Mouse (Mus musculus) E14TG2a.4 (cell line): Measurements from ENCODE around the gene Col25a1.

Source experiments
- H3K27me3 ChIP-seq: 2 replicates; pipeline ENCODE4 v1.6.1; 2014; ENCODE audit warnings: low read length, control low read depth; ENCODE audit not compliant: insufficient read depth
- H3K36me3 ChIP-seq: 2 replicates; pipeline ENCODE4 v1.6.1; 2014; ENCODE audit warnings: low read length, control low read depth; ENCODE audit not compliant: insufficient read depth
- H3K4me1 ChIP-seq: replicated peaks from 2 replicates; pipeline ENCODE4 v1.6.1; 2014; ENCODE audit warnings: low read depth, low read length, control low read depth
- H3K4me3 ChIP-seq: replicated peaks from 2 replicates; pipeline ENCODE4 v1.5.1; 2014; ENCODE audit warnings: mild to moderate bottlenecking, low read length
- H3K9me3 ChIP-seq: 2 replicates; pipeline ENCODE4 v1.6.1; 2014; ENCODE audit warnings: low read length, control low read depth
- CTCF ChIP-seq: conservative IDR thresholded peaks from 2 replicates; pipeline ENCODE4 v1.5.1; 2014; ENCODE audit warnings: low read length
- NANOG ChIP-seq: IDR thresholded peaks from 2 replicates; pipeline ENCODE4 v1.6.1; 2014; ENCODE audit warnings: borderline replicate concordance, low read length, mixed read lengths
- POU5F1 ChIP-seq: IDR thresholded peaks from 2 replicates; pipeline ENCODE4 v1.6.1; 2014; ENCODE audit warnings: low read length, borderline replicate concordance

Gene Col25a1

DNA sequence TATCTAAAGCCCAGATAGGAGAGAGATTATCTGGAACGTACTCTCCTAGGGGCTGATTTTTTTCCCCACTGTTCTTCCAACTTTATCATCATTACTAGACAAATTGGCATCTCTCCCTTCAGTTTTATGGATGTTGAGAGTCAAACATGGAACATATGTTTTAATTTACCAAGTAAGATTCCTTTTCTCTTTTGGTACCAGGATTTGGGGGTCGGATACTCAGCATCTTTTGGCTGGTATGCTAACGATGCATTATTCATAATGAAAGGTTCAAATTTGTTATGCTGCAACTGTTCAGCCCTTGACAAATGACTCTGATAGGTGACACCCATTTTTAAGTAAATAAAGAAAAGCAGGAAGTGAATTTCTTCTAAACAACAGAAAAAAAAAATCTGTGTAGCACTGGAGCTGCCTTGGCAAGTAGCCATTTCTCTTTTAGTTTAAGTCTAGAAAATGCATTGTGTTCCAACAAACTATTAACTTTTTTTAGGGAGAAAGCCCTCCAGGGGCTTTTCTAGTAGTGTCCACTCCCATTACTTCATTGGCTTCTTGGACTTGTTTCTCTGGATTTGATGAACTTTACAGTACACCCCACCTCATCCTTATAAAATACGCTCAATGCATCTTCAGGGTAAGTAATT lies 223.2 kb downstream of the Col25a1 start:
- no peaks in the 10 kb centered on the region for H3K4me1 ChIP-seq
- TF ChIP-seq NANOG (no peak), CTCF (no peak), POU5F1 (no peak)
- no peak overlapping the region for H3K4me3 ChIP-seq

DNA sequence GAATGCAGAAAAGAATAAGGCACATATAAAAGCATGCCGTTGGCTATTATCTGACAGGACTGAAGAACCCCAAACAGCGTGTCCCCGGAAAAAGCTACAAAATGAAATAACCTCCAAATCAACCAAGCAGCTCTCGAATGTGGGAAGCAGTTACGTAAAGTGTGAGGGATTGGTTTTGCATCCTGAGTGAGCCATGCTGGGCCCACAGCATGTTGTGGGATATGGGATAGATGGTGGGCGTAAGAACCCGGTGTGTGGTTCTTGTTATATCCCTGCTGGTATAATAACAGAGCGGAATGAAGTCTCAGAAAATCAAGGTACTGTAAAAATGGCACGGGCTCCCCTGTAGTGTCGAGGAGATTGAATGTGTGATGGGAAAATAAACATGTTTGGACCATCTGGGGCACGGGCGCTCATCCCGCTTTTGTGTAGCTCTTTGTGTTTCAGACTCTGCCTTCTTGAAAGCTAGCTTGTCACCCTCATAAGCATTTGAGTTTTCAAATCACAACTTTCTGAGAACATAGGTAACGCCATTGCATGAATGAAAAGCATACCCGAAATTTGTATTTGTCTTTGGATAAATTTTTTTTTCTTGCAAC lies 225.4 kb downstream of the Col25a1 start:
- H3K27me3 ChIP-seq: no peaks in the 10 kb centered on the region
- H3K9me3 ChIP-seq: no peaks in the 10 kb centered on the region
- TF ChIP-seq CTCF (no peak), POU5F1 (no peak), NANOG (no peak)
- no peaks in the 10 kb centered on the region for H3K36me3 ChIP-seq
- H3K4me1 ChIP-seq: no peaks in the 10 kb centered on the region
- no peak overlapping the region for H3K4me3 ChIP-seq

More for the DNA sequence above, 223.2 kb downstream of the Col25a1 start:
- H3K27me3 ChIP-seq: no peaks in the 10 kb centered on the region
- no peaks in the 10 kb centered on the region for H3K36me3 ChIP-seq
- H3K9me3 ChIP-seq: no peaks in the 10 kb centered on the region

DNA sequence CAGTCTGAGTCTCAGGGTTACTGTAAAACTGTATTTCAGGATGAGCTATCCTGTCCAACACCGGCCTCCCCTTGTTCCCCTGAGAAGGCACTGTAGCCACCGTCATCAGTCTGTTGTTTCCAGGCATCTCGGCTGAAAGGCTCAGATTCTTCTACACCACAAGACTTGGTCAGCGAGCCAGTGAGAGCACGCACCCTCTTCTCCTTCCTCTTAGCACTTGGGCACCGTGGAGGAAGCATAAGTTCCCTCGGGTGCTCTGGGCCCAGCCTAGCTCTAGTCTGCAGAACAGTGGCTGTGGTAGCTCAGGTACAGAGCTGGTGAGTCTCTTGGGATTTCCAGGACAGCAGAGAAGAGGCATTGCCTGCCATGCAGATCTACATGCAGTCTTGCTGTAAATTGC lies 229.5 kb downstream of the Col25a1 start:
- Histone ChIP-seq H3K9me3 (no peaks in the 10 kb centered on the region), H3K4me3 (no peak overlapping the region), H3K27me3 (no peaks in the 10 kb centered on the region)

DNA sequence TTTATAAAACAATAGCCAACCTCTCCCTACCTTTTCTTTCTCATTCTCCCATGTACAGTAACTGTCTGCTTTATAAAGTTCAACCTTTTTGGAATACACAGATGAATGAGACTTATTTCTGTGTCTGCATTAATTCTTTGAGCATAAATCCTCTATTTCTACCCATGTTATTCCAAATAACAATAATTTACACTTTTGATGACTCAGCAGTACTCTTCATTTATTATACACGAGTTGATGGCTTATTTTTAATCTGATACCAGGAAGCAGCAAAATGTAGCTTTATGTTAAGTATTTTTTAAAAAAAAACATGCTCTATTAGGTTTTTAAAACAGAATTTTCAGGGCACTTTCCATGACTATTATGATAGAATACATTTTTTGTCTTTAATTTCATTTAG lies 230.6 kb downstream of the Col25a1 start:
- Histone ChIP-seq H3K36me3 (no peaks in the 10 kb centered on the region), H3K4me1 (no peaks in the 10 kb centered on the region), H3K9me3 (no peaks in the 10 kb centered on the region), H3K4me3 (no peak overlapping the region), H3K27me3 (no peaks in the 10 kb centered on the region)
- TF ChIP-seq CTCF: no peak
- no peak for TF ChIP-seq NANOG
- no peak for TF ChIP-seq POU5F1

More for the DNA sequence above, 229.5 kb downstream of the Col25a1 start:
- TF ChIP-seq NANOG: no peak
- no peak for TF ChIP-seq POU5F1
- no peak for TF ChIP-seq CTCF
- no peaks in the 10 kb centered on the region for H3K36me3 ChIP-seq
- no peaks in the 10 kb centered on the region for H3K4me1 ChIP-seq

DNA sequence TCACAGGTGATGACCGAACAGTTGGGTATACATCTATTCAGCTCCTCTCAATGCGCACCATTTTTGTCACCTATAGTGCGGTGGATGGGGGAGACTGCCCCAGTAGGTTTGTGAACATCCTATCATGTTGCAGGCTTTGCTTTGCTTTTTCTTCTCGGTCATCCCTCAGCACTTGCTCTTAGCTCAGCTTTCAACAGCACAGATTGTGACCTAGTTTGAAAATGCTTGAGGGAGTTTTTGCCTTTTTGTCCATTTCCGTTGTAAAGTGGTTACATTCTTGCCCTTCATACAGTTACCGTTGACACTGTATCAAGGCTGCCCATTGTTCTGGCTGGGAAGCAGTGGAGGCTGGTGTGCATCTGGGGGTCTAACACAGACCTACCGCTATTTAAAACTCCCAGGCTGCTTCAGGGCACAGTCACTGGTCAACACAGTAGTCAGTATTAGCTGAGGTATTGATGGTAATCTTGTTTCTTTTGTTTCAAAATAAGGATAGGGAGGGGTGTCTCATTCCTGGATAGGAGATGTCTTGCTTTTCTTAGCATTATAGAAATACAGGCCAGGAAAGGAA lies 231.6 kb downstream of the Col25a1 start:
- Histone ChIP-seq H3K36me3 (no peaks in the 10 kb centered on the region), H3K27me3 (no peaks in the 10 kb centered on the region), H3K4me3 (no peak overlapping the region), H3K9me3 (no peaks in the 10 kb centered on the region), H3K4me1 (no peaks in the 10 kb centered on the region)
- TF ChIP-seq NANOG (no peak), POU5F1 (no peak), CTCF (no peak)

DNA sequence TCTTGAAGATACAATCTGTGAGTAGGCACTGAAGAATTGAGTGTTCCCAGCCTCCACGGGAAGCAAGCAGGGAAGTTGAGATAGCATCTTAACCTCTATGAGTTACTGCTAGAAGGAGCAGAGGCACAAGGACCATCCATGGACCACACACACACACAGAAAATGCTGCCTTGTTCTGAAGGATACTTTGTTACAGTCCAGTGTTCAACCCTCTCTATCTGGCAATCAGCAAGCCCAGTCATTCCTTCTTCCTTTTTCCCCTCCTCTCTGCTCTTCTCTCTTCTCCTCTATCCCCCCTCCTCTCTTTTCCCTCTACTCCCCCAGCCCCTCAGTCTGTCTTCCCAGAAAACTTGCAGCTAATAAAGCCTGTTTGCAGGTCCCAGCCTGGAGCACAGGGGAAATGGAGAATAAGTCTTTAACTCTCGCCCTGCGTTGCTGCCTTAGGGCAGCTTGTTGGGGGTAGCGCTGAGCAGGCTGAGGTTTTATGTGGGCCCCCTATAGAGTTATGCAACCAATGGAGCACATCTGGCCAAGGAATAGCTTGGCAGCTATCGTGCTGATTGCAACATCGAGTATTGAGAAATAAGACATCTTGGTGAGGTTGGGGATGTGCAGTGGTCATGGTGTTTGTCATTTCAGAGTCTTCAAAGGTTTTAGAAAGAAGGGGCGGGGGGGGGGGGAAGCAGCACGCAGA lies 235.8 kb downstream of the Col25a1 start:
- H3K9me3 ChIP-seq: no peaks in the 10 kb centered on the region; the same call in 1 of the 2 replicates

DNA sequence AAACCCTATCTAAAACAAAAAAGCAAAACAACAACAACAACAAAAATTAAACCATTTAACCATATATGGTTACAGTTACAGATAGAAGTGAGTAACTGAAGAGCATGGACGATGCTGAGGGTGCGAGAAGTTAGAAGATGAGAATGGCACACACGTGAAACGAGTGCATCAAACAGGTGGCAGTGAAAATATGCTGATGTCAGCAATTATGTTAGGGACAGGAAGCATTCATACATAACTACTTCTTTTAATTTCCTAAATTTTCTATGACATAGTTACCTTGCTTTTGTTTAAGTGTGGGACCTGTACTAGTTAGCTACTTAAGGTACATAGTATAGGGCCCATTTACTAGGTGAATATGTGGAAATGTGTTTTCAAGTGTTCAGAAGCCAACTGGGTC lies 237.1 kb downstream of the Col25a1 start:
- no peaks in the 10 kb centered on the region for H3K36me3 ChIP-seq
- H3K27me3 ChIP-seq: no peaks in the 10 kb centered on the region
- H3K9me3 ChIP-seq: no peaks in the 10 kb centered on the region; the same call in 1 of the 2 replicates
- H3K4me3 ChIP-seq: no peak overlapping the region
- TF ChIP-seq CTCF: no peak
- TF ChIP-seq NANOG: no peak
- TF ChIP-seq POU5F1: no peak
- no peaks in the 10 kb centered on the region for H3K4me1 ChIP-seq

More for the DNA sequence above, 235.8 kb downstream of the Col25a1 start:
- Histone ChIP-seq H3K4me3 (no peak overlapping the region), H3K27me3 (no peaks in the 10 kb centered on the region), H3K36me3 (no peaks in the 10 kb centered on the region), H3K4me1 (no peaks in the 10 kb centered on the region)
- no peak for TF ChIP-seq NANOG
- TF ChIP-seq POU5F1: no peak
- TF ChIP-seq CTCF: no peak

DNA sequence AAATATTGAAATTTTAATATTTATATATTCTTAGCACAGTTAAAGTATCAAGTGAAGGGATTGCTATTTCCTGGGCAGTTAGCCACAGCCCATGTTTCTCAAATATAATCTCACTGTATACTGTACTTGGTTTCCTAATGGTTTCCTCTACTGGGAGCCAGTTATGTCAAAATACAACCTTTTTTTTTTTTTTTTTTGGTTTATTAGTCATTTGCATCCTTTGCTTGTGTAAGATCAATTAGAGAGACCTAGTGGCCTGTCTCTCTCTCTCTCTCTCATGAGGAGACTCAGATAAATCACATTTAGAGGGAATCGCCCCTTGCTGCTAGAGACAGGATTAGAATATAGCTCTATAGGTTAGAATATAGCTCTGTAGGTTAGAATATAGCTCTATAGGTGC lies 237.8 kb downstream of the Col25a1 start:
- Histone ChIP-seq H3K27me3 (no peaks in the 10 kb centered on the region), H3K4me3 (no peak overlapping the region), H3K9me3 (no peaks in the 10 kb centered on the region; the same call in 1 of the 2 replicates), H3K4me1 (no peaks in the 10 kb centered on the region), H3K36me3 (no peaks in the 10 kb centered on the region)
- no peak for TF ChIP-seq POU5F1
- no peak for TF ChIP-seq NANOG
- no peak for TF ChIP-seq CTCF
